Mouse (Mus musculus) retina, postnatal 7 days (tissue): ENCODE data around the gene Traf2.

Experiments
- DNase-seq: peaks from one replicate; pipeline ENCODE4 v3.0.0-alpha.2; 2012; ENCODE audit warnings: low read depth, low spot score

Gene Traf2

DNA sequence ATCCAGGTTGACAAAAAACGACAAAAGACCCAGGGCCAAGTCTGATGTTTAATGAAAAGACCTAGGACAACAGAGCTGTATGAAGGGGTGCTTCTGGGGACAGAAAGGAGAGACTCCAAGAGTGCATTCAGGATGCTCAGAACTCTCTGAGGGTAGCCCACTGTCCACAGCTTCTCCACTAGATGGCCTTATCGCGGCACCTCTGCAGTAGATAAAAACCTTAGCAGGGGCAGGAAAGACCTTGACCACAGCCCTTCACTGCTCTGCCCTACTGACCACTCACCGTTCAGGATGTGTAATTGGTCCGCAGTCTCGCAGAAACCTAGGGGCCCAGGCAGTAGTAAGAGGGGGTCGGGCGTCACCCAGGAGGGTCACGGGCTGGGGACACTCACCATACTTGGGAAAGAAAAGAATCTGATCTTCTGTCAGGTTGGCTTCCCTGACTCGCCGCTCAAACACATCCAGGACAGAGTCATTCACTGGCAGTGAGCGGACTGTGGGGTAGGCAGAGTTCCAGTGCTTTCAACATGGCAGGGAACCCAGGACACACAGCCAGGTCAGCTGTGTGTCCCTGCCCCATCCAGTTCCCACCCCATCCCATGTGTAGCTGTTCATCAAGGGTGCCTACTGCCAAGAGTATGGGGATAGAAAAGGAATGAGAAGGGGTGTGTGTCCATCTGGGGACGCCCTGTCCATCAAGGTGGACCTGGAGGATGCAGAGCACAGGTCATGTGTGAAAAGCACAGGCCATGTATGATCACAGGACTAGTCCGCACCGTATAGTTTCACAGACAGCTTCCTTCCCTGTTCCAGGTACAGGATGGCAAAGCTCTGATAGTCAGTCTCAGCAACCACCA is 47.9 kb downstream of the Traf2 start:
- DNase-seq = no peak

DNA sequence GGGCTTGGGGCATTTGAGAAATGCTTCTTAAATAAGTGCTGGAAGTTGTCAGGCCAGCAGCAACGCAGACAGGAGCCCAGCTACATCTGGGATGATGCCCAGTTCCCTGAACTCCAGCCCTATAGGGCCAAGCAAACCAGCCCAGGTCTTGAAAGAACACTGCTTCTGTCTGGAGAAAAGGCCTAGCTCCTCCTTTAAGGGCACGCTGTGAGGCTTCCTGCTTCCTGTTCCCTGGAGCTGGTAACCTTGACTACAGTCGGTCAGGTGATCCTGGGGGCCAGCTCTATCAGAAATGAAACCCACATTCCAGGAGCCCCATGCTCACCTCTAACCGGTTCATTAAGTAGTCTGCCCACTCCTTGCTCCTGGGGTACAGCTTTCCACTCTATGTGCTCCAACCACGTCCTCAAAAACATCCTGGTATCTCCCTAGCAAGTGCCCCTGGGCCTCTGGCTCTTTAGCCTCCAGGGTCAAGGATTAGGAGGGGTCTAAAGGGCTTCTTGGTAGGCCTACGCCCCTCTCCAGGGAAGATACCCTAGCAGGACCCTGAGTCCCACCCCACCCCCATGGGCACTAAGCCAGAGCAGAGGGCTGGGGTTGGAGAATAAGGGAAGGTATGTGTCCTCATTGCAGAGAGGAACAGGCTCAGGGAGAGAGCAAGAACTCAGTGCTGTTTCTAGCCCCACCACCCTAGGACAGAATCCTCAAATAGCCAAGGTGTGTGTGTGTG is 48.7 kb downstream of the Traf2 start:
- no peak for DNase-seq

DNA sequence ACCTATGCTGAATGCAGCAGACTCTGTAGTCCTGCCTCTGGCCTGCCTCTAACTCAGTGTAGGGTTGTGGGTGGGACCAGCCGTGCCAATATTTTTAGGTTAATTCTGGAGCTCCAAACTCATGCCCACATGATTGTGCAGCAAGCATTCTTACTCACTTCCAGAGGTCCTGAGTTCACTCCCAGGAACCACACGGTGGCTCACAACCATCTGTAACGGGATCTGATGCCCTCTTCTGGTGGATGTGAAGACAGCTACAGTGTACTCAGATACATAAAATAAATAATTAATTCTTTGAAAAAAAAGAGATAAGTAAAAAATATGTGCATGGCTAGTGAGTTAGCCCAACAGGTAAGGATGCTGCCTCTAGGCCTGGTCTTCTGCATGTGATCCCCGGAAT is 50.3 kb downstream of the Traf2 start:
- peak; percentile 36 for DNase-seq

GRCm38 (mm10) chr2:25493476-25493961 is 53.2 kb downstream of the Traf2 start, which contains the start of gene Lcn12:
Gene Lcn12 (minus strand): TSS chr2:25493911.
- no peak for DNase-seq

DNA sequence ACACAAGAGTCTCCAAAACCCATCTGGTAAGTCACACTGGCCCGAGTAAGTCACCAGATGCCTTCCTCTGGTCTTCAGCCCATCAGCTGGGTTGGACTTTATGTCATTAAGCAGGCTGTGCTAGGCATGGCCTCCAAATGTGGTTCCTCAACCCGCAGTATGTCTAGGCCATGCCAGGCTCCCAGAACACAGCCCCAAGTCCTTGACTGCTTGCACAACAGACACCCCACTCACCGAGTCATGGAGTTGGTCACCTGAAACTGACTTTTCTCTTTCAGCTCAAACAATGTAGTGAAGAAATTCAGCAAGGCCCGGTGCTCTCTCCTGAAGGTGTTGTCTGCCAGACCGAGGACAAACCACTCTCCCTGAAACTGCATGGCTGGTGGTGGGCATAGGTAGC is 53.8 kb downstream of the Traf2 start:
- DNase-seq = no peak

- no peak for DNase-seq
Observed at GRCm38 (mm10) chr2:25488671-25489068, 58.1 kb downstream of the Traf2 start.

- no peak for DNase-seq
Observed at GRCm38 (mm10) chr2:25487965-25488670, 58.6 kb downstream of the Traf2 start.

GRCm38 (mm10) chr2:25484901-25485647 is 61.7 kb downstream of the Traf2 start:
- DNase-seq = peak; percentile 32

- DNase-seq = peak; percentile 37
Observed at GRCm38 (mm10) chr2:25482969-25483368, 63.8 kb downstream of the Traf2 start.

GRCm38 (mm10) chr2:25480541-25480940 is 66.2 kb downstream of the Traf2 start:
- DNase-seq = no peak

DNA sequence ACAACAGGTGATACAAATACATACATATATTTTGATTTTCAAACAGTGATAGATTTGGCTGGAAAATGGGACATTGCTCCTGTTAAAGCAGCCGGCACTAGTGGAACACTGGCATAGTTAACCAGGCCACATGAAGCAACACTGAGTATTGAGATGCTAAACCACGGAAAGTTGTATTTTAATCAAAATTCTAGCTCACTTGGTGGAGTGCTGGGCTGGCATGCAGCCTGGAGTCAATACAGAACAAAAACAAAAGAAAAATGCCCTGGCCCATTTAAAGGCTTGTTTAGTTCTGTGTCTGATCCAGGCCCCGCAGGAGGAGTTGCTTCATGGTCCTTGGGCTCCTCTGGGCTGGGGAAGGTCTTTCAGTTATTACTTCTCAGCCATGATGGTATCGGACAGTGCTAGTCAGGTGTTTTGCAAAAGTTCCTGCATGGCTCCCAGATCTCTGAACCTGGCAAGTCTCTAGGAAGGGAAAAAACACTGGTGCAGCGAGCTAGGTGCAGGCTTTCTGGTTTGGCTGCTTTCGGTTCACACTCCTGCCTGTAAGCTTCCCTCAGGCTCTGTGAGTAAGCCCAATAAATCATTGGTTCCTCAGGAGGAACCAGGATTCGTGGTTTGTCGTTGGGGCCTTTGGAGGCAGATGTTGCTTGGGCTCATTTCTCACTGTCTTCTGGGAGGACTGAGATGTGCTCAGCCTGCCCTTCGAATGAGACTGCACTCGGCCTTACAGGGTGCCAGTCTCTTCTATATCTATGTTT is 67.0 kb downstream of the Traf2 start:
- DNase-seq = no peak

DNA sequence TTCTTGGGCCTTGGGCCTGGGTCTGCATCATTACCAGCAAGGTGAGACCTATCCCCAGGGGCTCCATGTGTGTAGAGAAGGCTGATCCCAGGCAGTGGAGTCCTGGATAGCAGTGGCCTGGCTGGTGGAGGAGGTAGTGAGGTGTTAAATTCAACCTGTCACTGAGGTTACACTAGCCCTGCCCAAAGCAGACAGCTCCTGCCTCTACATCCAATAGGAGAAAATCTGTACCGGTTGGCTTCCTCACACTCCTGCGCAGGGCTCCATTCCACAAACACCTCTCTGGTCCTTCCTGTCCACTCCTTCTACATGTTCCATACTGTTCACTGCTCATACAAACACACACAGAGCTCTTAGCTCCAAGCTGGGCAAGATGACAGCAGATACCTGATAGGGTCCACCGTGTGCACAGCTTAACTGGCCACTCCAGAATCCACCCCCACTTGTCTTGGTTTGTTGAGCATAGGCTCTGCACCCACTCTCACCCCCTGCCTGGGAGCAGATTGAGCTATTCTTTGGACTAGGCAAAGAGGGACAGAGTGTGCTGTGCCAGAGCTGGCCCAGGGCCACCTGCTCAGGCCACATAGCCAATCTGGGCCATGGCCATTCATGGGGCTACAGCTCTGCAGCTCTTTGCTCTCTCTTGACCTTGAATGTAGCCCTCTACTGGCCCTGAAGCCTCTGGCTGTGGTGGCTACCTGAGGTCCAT is 68.6 kb downstream of the Traf2 start:
- no peak for DNase-seq

- no peak for DNase-seq
Observed at GRCm38 (mm10) chr2:25477541-25477940, 69.2 kb downstream of the Traf2 start.

- no peak for DNase-seq
Observed at GRCm38 (mm10) chr2:25472550-25472949, 74.2 kb downstream of the Traf2 start.

DNA sequence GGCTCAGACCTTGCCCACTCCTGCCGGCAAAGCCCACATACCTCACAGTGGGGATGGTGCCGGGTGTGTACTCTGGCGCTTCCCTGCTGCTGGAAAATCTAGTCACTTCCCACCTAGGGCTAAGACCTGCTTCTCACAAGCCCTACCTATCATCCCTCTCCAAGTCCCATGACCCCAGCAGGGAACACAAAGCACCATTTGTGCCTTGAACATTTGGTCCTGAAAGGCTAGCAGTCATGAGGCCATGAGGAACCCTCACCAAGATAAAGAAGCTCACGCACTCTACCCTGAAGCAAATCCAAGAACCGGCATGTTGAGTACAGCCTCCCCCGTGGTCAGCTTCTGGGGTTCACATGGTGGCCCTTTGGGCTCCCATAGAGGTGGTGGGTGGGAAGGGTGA is 76.8 kb downstream of the Traf2 start, which contains the start of gene Ptgds:
TSS of gene Ptgds (minus strand) at position 78 of the 400 bp plus-strand sequence.
- no peak for DNase-seq

- no peak for DNase-seq
Observed at GRCm38 (mm10) chr2:25468962-25469915, 77.5 kb downstream of the Traf2 start.
